Mouse (Mus musculus): Measurements from ENCODE around the gene Ppa1.

The Ppa1 gene

GRCm38 (mm10) chr10:61695703-61696559 lies 47.6 kb downstream of the Ppa1 start:
- DNase-seq (ENCODE audit: low spot score in 2 of 2), result no peak

GRCm38 (mm10) chr10:61696560-61696823 lies 48.1 kb downstream of the Ppa1 start:
- DNase-seq (ENCODE audit: low spot score in 2 of 2), result no peak

GRCm38 (mm10) chr10:61697028-61697427 lies 48.7 kb downstream of the Ppa1 start:
- DNase-seq (ENCODE audit: low spot score in 2 of 2), result no peak

GRCm38 (mm10) chr10:61704663-61705062 lies 56.3 kb downstream of the Ppa1 start:
- DNase-seq (ENCODE audit: low spot score in 2 of 2), result no peak

GRCm38 (mm10) chr10:61706412-61707375 lies 58.3 kb downstream of the Ppa1 start:
- no peak for DNase-seq (ENCODE audit: low spot score in 2 of 2)

GRCm38 (mm10) chr10:61713601-61714000 lies 65.2 kb downstream of the Ppa1 start:
- DNase-seq (ENCODE audit: low spot score in 2 of 2), result no peak

- no peak for DNase-seq (ENCODE audit: low spot score in 2 of 2)
These were observed 65.8 kb downstream of the Ppa1 start for GRCm38 (mm10) chr10:61714146-61714545.

GRCm38 (mm10) chr10:61714771-61715461 lies 66.6 kb downstream of the Ppa1 start, which contains the start of gene Aifm2:
Gene Aifm2 (plus strand): TSS chr10:61715263.
- DNase-seq (ENCODE audit: low spot score in 2 of 2), result no peak

GRCm38 (mm10) chr10:61715462-61715837 lies 67.1 kb downstream of the Ppa1 start:
- DNase-seq (ENCODE audit: low spot score in 2 of 2), result no peak

GRCm38 (mm10) chr10:61715996-61716864 lies 67.9 kb downstream of the Ppa1 start:
- DNase-seq (ENCODE audit: low spot score in 2 of 2), result no peak

GRCm38 (mm10) chr10:61717406-61718296 lies 69.3 kb downstream of the Ppa1 start:
- no peak for DNase-seq (ENCODE audit: low spot score in 2 of 2)

- DNase-seq (ENCODE audit: low spot score in 2 of 2), result no peak
These were observed 72.0 kb downstream of the Ppa1 start for GRCm38 (mm10) chr10:61720331-61720730.

- DNase-seq (ENCODE audit: low spot score in 2 of 2), result no peak
These were observed 73.9 kb downstream of the Ppa1 start for GRCm38 (mm10) chr10:61722215-61722614.

- DNase-seq (ENCODE audit: low spot score in 2 of 2), result no peak
These were observed 74.9 kb downstream of the Ppa1 start for GRCm38 (mm10) chr10:61723271-61723670.

Measured in frontal cortex, postnatal 25 days (tissue).